Mouse (Mus musculus): ENCODE measurements at regions not wholly inside any gene's neighbourhood (a gene's known extent, or its start where the extent isn't known, plus 50 kb on each side); places are given as distances from the start of the nearest gene placed in this dataset.
"Not testable (repeated sequence)": the region's sequence is repeated elsewhere in the genome, so short reads cannot be mapped to it uniquely, and the experiment has no call there.

- no peak for ATAC-seq
Measured at GRCm38 (mm10) chr13:4935940-4936339, 327.0 kb upstream of the Akr1e1 start.

GRCm38 (mm10) chr13:4939849-4940248 is 330.9 kb upstream of the Akr1e1 start:
- no peak for ATAC-seq

- ATAC-seq = peak; percentile 86
Measured at GRCm38 (mm10) chr13:4942490-4942889, 333.5 kb upstream of the Akr1e1 start.

GRCm38 (mm10) chr13:4943046-4943445 is 334.1 kb upstream of the Akr1e1 start:
- peak; percentile 61 for ATAC-seq

DNA sequence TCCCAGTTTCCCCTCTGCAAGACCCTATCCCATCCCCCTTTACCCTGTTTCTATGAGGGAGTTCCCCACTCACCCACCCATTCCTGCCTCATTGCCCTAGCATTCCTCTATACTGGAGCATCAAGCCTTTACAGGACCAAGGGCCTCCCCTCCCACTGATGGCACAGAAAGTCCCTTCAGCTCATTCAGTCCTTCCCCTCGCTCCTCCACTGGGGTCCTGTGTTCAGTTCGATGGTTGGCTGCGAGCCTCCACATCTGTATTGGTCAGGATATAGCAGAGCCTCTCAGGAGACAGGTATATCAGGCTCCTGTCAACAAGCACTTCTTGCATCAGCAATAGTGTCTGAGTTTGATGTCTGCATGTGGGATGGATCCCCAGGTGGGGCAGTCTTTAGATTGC is 346.4 kb upstream of the Akr1e1 start:
- ATAC-seq = no peak

- ATAC-seq = no peak
Measured at GRCm38 (mm10) chr13:4964824-4965223, 355.9 kb upstream of the Akr1e1 start.

DNA sequence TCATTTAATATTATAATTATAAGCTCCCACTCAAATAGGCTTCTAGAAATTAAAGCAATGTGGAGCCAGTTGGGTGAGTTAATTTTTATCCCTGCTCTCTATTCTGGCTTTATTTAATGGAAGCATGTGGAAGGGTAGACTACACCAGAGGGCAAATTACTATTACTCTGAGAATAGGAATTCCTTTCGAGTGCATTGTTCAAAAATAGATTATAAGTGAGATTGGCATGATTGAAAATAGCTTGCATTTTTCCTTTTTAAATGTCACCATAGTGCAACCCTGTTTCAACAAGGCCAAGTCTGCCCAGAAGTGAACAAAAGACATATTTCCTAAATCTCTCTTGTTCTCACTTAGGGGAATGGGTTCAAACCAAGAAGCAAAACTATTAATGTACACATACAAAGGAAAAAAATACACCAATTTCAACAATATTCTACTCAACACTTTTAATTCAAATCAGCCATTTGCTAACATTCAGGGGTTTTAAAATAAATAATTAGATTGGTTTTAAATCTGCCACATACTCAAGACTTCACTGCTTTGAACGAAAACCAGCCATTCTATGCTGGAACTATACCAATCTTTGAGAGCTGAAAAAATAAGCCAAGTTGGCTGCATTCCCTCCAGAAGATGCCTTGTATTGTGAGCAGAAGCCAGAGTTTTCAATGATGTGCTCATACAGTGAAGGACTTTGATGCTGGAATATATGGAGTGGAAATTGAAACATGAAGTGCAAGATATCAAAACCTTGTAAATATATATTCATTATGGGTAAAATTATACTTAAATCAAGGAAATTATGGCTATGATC is 361.3 kb upstream of the Akr1e1 start:
- no peak for ATAC-seq

DNA sequence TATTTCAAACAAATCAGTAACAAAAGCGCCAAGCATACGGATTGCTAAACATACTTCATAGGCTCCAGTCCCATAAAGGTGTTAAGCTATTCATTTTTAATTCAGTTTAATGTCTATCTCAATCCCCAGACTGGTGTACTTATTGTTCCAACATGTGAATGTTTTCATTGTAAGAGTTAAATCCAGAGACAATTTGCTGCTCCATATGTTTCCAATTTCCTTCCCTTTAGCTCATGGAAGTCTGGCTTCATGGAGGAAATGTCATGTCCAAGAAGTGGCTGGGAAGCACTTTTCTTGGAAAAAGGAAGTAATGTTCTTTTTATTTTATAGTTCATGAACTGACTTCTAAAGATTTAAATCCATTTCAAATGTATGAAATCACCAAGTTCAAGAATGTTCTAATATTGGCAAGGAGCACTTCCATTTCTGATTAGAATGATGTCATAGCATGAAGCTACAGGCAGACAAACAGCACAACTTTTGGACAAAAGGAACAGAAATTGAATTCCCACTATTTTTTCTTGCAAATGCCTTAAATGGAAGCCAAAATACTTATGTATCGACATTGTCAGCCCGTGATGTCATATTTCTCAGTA is 362.6 kb upstream of the Akr1e1 start:
- no peak for ATAC-seq

- no peak for ATAC-seq
Measured at GRCm38 (mm10) chr13:4992876-4993275, 383.9 kb upstream of the Akr1e1 start.

DNA sequence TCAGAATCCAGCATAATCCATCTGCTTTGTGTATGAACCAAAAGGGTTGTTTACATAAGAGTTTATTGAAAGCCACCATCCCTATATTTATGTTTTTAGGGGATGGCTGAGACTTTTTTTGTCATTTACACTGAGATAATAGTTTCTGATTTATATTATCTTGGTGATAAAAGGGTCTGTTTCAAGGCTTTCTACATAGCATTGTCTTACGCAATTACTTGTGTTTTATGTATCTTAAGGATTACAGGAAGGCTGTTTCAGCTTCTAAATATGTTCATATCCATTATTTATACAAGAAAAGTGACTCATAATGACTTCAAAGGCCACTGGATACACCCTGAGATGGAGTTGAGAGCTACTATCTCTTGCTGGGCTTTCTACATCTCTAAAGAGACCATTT is 399.3 kb upstream of the Akr1e1 start:
- ATAC-seq = no peak

DNA sequence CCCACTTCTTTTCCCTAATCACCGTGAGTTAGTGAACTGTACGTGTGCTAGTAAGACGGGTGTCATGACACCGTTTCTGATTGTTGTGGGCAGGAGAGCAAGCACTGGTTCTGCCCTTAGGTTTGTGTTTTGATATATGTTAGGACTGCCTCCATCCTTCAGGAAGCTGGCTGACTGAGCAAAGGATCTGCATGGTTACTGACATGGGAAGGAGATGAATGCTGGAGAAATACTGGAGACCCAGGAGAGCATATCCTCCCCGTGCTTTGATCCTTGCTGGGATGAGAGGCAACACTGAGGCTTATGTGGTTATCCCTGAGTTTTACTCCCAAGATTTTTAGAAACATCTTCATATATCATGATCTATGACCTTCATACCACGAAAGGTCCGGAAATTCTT is 413.5 kb upstream of the Akr1e1 start:
- ATAC-seq = no peak

- no peak for ATAC-seq
Measured at GRCm38 (mm10) chr13:5059859-5060258, 450.9 kb upstream of the Akr1e1 start.

GRCm38 (mm10) chr13:5060462-5060861 is 451.5 kb upstream of the Akr1e1 start:
- no peak for ATAC-seq

- ATAC-seq = no peak
Measured at GRCm38 (mm10) chr13:5107454-5107853, 498.5 kb upstream of the Akr1e1 start.

DNA sequence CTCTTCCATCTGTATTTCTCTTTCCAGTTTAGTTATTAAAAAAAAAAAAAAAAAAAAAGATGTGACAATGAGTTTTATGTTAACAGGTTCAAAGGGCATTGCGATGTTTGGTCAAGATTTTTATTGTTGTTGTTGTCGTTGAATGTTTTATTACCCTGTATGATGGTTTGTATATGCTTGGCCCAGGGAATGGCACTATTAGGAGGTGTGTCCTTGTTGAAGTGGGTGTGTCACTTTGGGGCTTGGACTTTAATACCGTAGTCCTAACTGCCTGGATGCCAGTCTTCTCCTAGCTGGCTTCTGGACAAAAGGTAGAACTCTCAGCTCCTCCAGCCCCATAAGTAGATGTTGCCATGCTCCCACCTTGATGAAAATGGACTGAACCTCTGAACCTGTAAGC is 545.9 kb upstream of the Akr1e1 start:
- ATAC-seq = no peak

GRCm38 (mm10) chr13:5159765-5160684 is 551.1 kb upstream of the Akr1e1 start:
- ATAC-seq = no peak

DNA sequence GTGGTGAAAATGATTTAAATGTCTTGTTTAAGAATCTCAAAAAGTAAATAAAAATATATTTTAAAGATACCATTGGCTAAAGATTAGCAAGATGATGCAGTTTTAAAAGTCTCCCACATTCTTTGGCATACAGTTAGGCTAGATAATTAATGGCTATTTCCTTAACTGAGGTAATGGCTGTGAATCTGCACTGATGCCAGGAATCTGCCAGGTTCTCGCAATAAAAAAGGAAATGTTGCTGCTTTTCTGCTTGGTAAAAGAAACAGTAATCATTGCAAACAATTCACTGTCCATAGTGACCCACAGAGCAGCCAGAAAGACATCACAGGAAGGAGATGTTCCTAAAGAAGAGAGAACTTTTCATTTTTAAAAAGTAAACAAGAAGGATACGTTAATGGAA is 557.7 kb upstream of the Akr1e1 start:
- ATAC-seq = no peak

GRCm38 (mm10) chr13:5178996-5179395 is 570.0 kb upstream of the Akr1e1 start:
- ATAC-seq = no peak

DNA sequence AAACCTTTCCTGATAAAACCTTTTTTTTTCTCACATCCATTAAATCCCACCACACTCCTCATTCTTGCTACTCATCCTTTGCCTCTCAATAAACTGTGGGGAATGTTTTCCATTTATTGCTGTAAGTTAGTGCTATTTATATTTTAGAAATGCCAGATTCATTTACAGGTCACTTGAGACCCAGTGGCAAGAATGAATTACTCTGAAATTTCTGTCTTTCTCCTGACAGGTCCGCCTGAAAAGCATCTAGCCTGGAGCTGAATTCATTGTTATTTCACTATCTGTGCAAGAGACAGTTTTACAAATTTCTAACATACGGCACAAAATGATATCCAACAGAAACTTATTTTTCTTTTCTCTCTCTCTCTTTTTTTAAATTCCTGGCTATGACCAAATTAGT is 570.6 kb upstream of the Akr1e1 start:
- ATAC-seq = no peak

GRCm38 (mm10) chr13:5185237-5185800 is 576.3 kb upstream of the Akr1e1 start:
- ATAC-seq = not testable (repeated sequence)

- ATAC-seq = no peak
Measured at GRCm38 (mm10) chr13:5202736-5203135, 593.8 kb upstream of the Akr1e1 start.

GRCm38 (mm10) chr13:5204143-5204542 is 595.2 kb upstream of the Akr1e1 start:
- no peak for ATAC-seq

GRCm38 (mm10) chr13:5211659-5212058 is 602.7 kb upstream of the Akr1e1 start:
- ATAC-seq = no peak

Measured in CD4-positive, CD25-positive, alpha-beta regulatory T cell, adult 4 months (primary cell).